Mouse (Mus musculus) monocyte, adult 5-6 weeks (primary cell): Measurements from ENCODE around the gene Eya4. TPM values are rescaled to one million over a fixed set of nuclear protein-coding genes. Genes with fewer than 3 reads are reported as not detected.

Experiments used
- ATAC-seq: fragments of 153-309, 156-312 bp; replicated peaks from 2 replicates; pipeline ENCODE4 v1.8.0; 2017; ENCODE audit warnings: mild to moderate bottlenecking; ENCODE audit not compliant: low TSS enrichment, insufficient number of reproducible peaks, severe bottlenecking, poor library complexity, low FRiP score
- total RNA-seq: library from RNA; stranded (forward); fragments of 200-1000, 200-491, 200-594 nt; gene quantifications from 3 replicates; pipeline ENCODE4 v1.2.3, GENCODE M21; 2017

Gene Eya4
- not detected in 3 replicates for total RNA-seq

GRCm38 (mm10) chr10:23350011-23350911 is at the start of gene Eya4:
Gene Eya4 (minus strand): TSS chr10:23350786.
- no peak for ATAC-seq

GRCm38 (mm10) chr10:23395399-23395798 is 44.8 kb upstream of the Eya4 start:
- no peak for ATAC-seq

GRCm38 (mm10) chr10:23394556-23395245 is 44.1 kb upstream of the Eya4 start:
- ATAC-seq = no peak

GRCm38 (mm10) chr10:23394152-23394551 is 43.6 kb upstream of the Eya4 start:
- no peak for ATAC-seq

GRCm38 (mm10) chr10:23363866-23364265 is 13.3 kb upstream of the Eya4 start:
- no peak for ATAC-seq

- ATAC-seq = no peak
These were observed 1.1 kb downstream of the Eya4 start for GRCm38 (mm10) chr10:23349392-23350010.

- ATAC-seq = no peak
These were observed 1.6 kb downstream of the Eya4 start for GRCm38 (mm10) chr10:23348893-23349391.

- ATAC-seq = no peak
These were observed 2.3 kb downstream of the Eya4 start for GRCm38 (mm10) chr10:23348101-23348892.

- no peak for ATAC-seq
These were observed 13.3 kb downstream of the Eya4 start for GRCm38 (mm10) chr10:23337250-23337649.

- no peak for ATAC-seq
These were observed 17.8 kb downstream of the Eya4 start for GRCm38 (mm10) chr10:23332768-23333167.

- no peak for ATAC-seq
These were observed 22.9 kb downstream of the Eya4 start for GRCm38 (mm10) chr10:23327651-23328050.

GRCm38 (mm10) chr10:23322275-23322674 is 28.3 kb downstream of the Eya4 start:
- ATAC-seq = no peak

- no peak for ATAC-seq
These were observed 55.0 kb downstream of the Eya4 start for GRCm38 (mm10) chr10:23295616-23296015.

- ATAC-seq = no peak
These were observed 58.1 kb downstream of the Eya4 start for GRCm38 (mm10) chr10:23292495-23292894.

- ATAC-seq = no peak
These were observed 73.2 kb downstream of the Eya4 start for GRCm38 (mm10) chr10:23277371-23277770.

- ATAC-seq = no peak
These were observed 79.5 kb downstream of the Eya4 start for GRCm38 (mm10) chr10:23271050-23271621.

- no peak for ATAC-seq
These were observed 80.1 kb downstream of the Eya4 start for GRCm38 (mm10) chr10:23270502-23270901.

GRCm38 (mm10) chr10:23252180-23252579 is 98.4 kb downstream of the Eya4 start:
- ATAC-seq = no peak
